Mouse (Mus musculus) G1E (cell line): Measurements from ENCODE around the gene Coro1b. TPM values are rescaled to one million over a fixed set of nuclear protein-coding genes. Genes with fewer than 3 reads are reported as not detected.
A peak's percentile ranks its signal among the peaks of the same experiment; 100 is the strongest.

Experiments
- ATAC-seq: 2 replicates; pipeline ENCODE4 v1.8.0; 2016; ENCODE audit warnings: mild to moderate bottlenecking; ENCODE audit not compliant: insufficient number of reproducible peaks, poor library complexity, low FRiP score, severe bottlenecking; ENCODE audit errors: extremely low read depth
- DNase-seq: peaks from one replicate; pipeline ENCODE4 v3.0.0; 2012; ENCODE audit warnings: low spot score
- H3K27me3 ChIP-seq: 2 replicates; pipeline ENCODE4 v1.6.1; 2012; ENCODE audit warnings: mild to moderate bottlenecking, low read length, inconsistent platforms; ENCODE audit not compliant: insufficient read depth
- H3K36me3 ChIP-seq: replicated peaks from 2 replicates; pipeline ENCODE3; 2012; ENCODE audit warnings: mild to moderate bottlenecking, inconsistent platforms
- H3K4me1 ChIP-seq: 2 replicates; pipeline ENCODE4 v1.6.1; 2012; ENCODE audit warnings: low read depth, low read length, inconsistent platforms, mixed read lengths; ENCODE audit not compliant: insufficient read depth
- H3K4me3 ChIP-seq: 2 replicates; pipeline ENCODE4 v1.5.1; 2012; ENCODE audit warnings: low read depth, mild to moderate bottlenecking, inconsistent platforms, low read length, moderate library complexity, mixed read lengths
- H3K9me3 ChIP-seq: replicated peaks from 2 replicates; pipeline ENCODE4 v1.6.1; 2012; ENCODE audit warnings: inconsistent platforms
- CTCF ChIP-seq: IDR thresholded peaks from 2 replicates; pipeline ENCODE4 v1.5.1; 2012; ENCODE audit warnings: low read depth, low read length, inconsistent platforms, mixed read lengths
- GATA1 ChIP-seq: IDR thresholded peaks from 2 replicates; pipeline ENCODE4 v1.6.1; 2012; ENCODE audit warnings: borderline replicate concordance, low read length, inconsistent platforms, mixed read lengths
- GATA2 ChIP-seq: IDR thresholded peaks from 2 replicates; pipeline ENCODE4 v1.6.1; 2012; ENCODE audit warnings: low read depth, low read length, inconsistent platforms, borderline replicate concordance
- POLR2AphosphoS5 ChIP-seq: IDR thresholded peaks from 2 replicates; pipeline ENCODE4 v1.6.1; 2012; ENCODE audit warnings: low read depth, low read length, inconsistent platforms; ENCODE audit not compliant: insufficient replicate concordance
- TAL1 ChIP-seq: conservative IDR thresholded peaks from 2 replicates; pipeline ENCODE4 v1.6.1; 2012; ENCODE audit warnings: low read depth, low read length, inconsistent platforms, mixed read lengths
- polyA plus RNA-seq: library from polyadenylated mRNA; stranded (reverse); fragments of >175 nt; gene quantifications from 2 replicates; pipeline ENCODE4 v1.2.3, GENCODE M21; 2012
- total RNA-seq, 2 experiments: library from RNA; stranded (forward) in 1 of 2; stranded (reverse) in 1 of 2; fragments of 200-1000 nt in 1 of 2; fragments of >200 nt in 1 of 2; fragmentation: Nextera tagmentation in 1 of 2; gene quantifications; 2 replicates each; pipeline ENCODE4 v1.2.3; 2014 to 2017

Gene Coro1b
- total and polyA plus RNA-seq, 3 experiments: 134 to 325 (median 157) TPM

- Histone ChIP-seq H3K27me3 (no peaks in the 10 kb centered on the region), H3K36me3 (peaks cover 99% of the 10 kb centered on the region), H3K9me3 (no peaks in the 10 kb centered on the region), H3K4me1 (peaks cover 35% of the 10 kb centered on the region), H3K4me3 (no peak overlapping the region)
- DNase-seq: no peak
- TF ChIP-seq CTCF (no peak), GATA2 (no peak), POLR2AphosphoS5 (no peak), TAL1 (no peak), GATA1 (no peak)
- no peak for ATAC-seq
These were observed 36.1 kb upstream of the Coro1b start for GRCm38 (mm10) chr19:4112063-4112960.

GRCm38 (mm10) chr19:4113186-4113805, 35.1 kb upstream of the Coro1b start:
- H3K4me1 ChIP-seq: peaks cover 39% of the 10 kb centered on the region
- peak; percentile 73 for DNase-seq
- 0 out of 2 replicates have a peak, but pooled peaks have one; percentile 4 for ATAC-seq
- no peaks in the 10 kb centered on the region for H3K9me3 ChIP-seq
- peaks cover 99% of the 10 kb centered on the region for H3K36me3 ChIP-seq
- peak overlapping the region; percentile 28; the same call in 1 of the 2 replicates for H3K4me3 ChIP-seq
- TF ChIP-seq GATA2 (no peak), TAL1 (peak; percentile 20; the same call in 1 of the 2 replicates)
- H3K27me3 ChIP-seq: no peaks in the 10 kb centered on the region

- no peak for TF ChIP-seq TAL1
- no peak for TF ChIP-seq GATA2
- no peak for TF ChIP-seq GATA1
- no peak for TF ChIP-seq CTCF
- TF ChIP-seq POLR2AphosphoS5: no peak
- DNase-seq (peak; percentile 45), ATAC-seq (peak; percentile 40; the same call in 1 of the 2 replicates)
- peak overlapping the region; percentile 28; the same call in 1 of the 2 replicates for H3K4me3 ChIP-seq
- H3K9me3 ChIP-seq: no peaks in the 10 kb centered on the region
- no peaks in the 10 kb centered on the region for H3K27me3 ChIP-seq
- peaks cover 98% of the 10 kb centered on the region for H3K36me3 ChIP-seq
- H3K4me1 ChIP-seq: peaks cover 39% of the 10 kb centered on the region
These were observed 34.6 kb upstream of the Coro1b start for GRCm38 (mm10) chr19:4113806-4114230.

- H3K27me3 ChIP-seq: no peaks in the 10 kb centered on the region
- ATAC-seq: no peak
- H3K36me3 ChIP-seq: peaks cover 94% of the 10 kb centered on the region
- H3K4me1 ChIP-seq: peaks cover 43% of the 10 kb centered on the region
- H3K9me3 ChIP-seq: no peaks in the 10 kb centered on the region
- H3K4me3 ChIP-seq: no peak overlapping the region; the same call in 1 of the 2 replicates
- TF ChIP-seq GATA1 (no peak), POLR2AphosphoS5 (no peak), CTCF (no peak), GATA2 (no peak), TAL1 (no peak)
- no peak for DNase-seq
These were observed 33.9 kb upstream of the Coro1b start for GRCm38 (mm10) chr19:4114551-4114950.

- H3K4me3 ChIP-seq: peak overlapping the region; percentile 17; the same call in 1 of the 2 replicates
- no peak for ATAC-seq
- TF ChIP-seq CTCF (no peak), POLR2AphosphoS5 (no peak), GATA1 (no peak), GATA2 (no peak), TAL1 (no peak)
- peaks cover 49% of the 10 kb centered on the region for H3K4me1 ChIP-seq
- no peaks in the 10 kb centered on the region for H3K9me3 ChIP-seq
- no peak for DNase-seq
- peaks cover 88% of the 10 kb centered on the region for H3K36me3 ChIP-seq
- H3K27me3 ChIP-seq: no peaks in the 10 kb centered on the region
These were observed 33.3 kb upstream of the Coro1b start for GRCm38 (mm10) chr19:4115144-4115543.

- TF ChIP-seq CTCF (no peak), POLR2AphosphoS5 (no peak), TAL1 (no peak), GATA2 (no peak), GATA1 (no peak)
- no peak for DNase-seq
- Histone ChIP-seq H3K9me3 (no peaks in the 10 kb centered on the region), H3K27me3 (no peaks in the 10 kb centered on the region), H3K36me3 (peaks cover 84% of the 10 kb centered on the region), H3K4me1 (peaks cover 52% of the 10 kb centered on the region), H3K4me3 (no peak overlapping the region)
- no peak for ATAC-seq
These were observed 32.6 kb upstream of the Coro1b start for GRCm38 (mm10) chr19:4115816-4116215.
